Mouse (Mus musculus): ENCODE results near the gene Immt. TPM values are rescaled to one million over a fixed set of nuclear protein-coding genes. Genes with fewer than 3 reads are reported as not detected.
"Not testable (repeated sequence)": the region's sequence is repeated elsewhere in the genome, so short reads cannot be mapped to it uniquely, and the experiment has no call there.

The Immt gene
- total RNA-seq, 2 experiments from 2014 or later = 542 to 553 TPM

DNA sequence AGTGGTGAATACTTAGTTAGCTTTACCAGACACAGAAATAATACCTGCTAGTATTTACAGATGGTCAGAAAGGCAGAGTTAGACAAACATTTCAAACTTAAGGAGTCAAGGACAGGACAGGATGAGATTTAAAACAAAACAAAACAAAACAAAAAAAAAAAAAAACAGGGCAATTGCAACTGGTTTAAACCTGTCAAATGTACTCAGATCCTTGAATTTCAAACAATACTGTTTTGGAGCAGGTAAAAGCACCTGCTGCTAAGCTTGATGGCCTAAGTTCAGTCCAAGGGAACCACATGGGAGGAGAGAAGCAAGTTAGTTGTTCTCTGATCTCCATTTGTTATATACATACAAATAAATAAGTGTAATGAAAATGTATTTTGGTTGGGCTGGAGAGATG is 8.7 kb downstream of the Immt start:
- DNase-seq = no peak
- intact Hi-C loops (cut with DNase I) = no loop called here

DNA sequence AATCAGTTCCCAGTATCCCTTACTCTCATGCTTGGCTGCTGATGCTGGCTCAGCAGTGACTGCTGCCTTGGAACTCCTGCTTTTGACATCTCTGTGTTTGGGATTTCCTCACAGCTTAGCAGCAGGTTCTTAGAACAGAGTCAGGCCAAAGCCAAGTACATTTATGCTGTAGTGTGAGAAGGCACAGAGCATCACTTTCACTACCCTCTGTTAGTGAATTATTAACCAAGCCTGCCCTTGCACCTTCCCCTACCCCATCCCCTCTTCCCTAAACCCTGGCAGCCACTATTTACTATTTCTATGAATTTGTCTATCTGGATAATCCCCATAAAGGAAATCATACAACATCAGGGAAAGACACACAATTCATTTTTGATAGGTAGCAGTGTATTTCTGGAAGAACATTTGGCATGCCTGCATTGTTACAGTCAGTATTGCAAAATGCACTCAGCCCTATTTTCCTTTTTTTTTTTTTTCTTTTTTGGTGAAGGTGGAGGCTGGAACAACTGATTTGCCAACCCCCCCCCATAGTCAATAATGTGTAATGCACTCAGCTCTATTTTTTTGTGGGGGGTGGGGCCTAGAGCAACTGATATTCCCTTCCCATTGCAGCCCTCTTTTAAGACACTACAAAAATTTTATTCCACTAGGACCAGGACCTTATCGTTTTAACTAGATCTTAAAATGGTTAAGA is 9.6 kb downstream of the Immt start:
- intact Hi-C loops (cut with DNase I) = no loop called here

DNA sequence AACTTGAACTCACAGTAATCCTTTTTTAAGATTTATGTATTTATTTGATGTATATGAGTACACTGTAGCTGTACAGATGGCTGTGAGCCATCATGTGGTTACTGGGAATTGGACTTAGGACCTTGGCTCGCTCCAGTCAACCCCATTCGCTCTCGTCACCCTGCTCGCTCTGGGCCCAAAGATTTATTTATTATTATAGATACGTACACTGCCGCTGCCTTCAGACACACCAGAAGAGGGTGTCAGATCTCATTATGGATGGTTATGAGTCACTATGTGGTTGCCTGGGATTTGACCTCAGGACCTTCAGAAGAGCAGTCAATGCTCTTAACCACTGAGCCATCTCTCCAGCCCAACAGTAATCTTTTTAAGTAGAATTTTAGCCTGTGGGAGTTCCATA is 15.8 kb downstream of the Immt start:
- intact Hi-C loops (cut with DNase I) = not testable (repeated sequence)

More for the DNA sequence above, 9.6 kb downstream of the Immt start:
- no peak for DNase-seq

DNA sequence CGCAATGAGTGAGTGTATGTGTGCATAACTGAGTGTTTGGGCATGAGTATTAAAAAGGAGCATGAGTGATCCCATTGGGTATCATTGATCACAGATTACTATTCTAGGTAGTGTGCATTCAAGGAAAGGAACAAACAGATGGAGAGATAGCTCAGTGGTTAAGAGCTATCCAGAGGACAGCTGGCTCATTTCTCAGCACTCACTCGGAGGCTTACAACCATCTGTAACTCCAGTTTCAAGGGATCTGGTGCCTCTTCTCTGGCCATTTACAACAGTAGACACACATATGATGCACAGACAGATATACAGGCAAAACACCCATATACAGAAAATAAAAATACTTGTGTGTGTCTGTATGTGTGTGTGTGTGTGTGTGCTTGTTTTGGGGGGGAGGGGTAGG is 36.6 kb downstream of the Immt start:
- intact Hi-C loops (cut with DNase I) = loop anchor here (10.0 kb wide), 1 partner anchor 297 kb away; no protein-coding TSS in a partner anchor
- no peak for DNase-seq

More for the DNA sequence above, 15.8 kb downstream of the Immt start:
- not testable (repeated sequence) for DNase-seq

DNA sequence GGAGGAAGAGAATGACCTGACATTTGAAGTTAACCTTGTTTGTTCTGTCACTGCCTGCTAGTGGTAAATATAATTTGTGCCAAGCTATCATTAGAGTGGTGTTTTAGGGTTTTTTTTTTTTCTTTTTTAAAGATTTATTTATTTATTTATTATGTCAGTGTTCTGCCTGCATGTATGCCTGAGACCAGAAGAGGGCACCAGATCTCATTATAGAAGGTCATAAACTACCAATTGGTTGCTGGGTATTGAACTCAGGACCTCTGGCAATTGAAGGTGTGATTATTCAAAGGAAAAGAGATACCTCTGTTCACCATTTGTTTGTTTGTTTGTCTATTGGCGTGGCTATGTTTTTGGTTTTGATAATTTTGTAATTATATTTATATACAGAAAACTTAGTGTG is 37.7 kb downstream of the Immt start:
- DNase-seq = peak in 1 of 2 experiments; percentile 18
- intact Hi-C loops (cut with DNase I) = loop anchor here (10.0 kb wide), 1 partner anchor 296 kb away; no protein-coding TSS in a partner anchor

DNA sequence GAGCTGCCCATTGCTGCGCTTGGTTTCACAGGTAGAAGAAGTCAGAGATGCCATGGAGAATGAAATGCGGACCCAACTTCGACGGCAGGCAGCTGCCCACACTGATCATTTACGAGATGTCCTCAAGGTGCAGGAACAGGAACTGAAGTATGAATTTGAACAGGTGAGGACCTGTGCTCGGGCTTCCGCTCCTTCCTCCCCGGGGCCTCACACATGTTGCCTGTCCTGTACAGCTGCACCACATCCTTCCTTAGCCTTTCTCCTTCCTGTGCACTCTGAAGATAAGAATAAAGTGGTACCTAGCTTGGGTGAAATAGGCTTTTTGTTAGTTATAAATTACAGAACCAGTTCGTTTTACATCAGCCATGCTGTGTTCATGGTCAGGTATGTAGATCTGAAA is 40.3 kb downstream of the Immt start:
- intact Hi-C loops (cut with DNase I) = no loop called here
- no peak for DNase-seq

DNA sequence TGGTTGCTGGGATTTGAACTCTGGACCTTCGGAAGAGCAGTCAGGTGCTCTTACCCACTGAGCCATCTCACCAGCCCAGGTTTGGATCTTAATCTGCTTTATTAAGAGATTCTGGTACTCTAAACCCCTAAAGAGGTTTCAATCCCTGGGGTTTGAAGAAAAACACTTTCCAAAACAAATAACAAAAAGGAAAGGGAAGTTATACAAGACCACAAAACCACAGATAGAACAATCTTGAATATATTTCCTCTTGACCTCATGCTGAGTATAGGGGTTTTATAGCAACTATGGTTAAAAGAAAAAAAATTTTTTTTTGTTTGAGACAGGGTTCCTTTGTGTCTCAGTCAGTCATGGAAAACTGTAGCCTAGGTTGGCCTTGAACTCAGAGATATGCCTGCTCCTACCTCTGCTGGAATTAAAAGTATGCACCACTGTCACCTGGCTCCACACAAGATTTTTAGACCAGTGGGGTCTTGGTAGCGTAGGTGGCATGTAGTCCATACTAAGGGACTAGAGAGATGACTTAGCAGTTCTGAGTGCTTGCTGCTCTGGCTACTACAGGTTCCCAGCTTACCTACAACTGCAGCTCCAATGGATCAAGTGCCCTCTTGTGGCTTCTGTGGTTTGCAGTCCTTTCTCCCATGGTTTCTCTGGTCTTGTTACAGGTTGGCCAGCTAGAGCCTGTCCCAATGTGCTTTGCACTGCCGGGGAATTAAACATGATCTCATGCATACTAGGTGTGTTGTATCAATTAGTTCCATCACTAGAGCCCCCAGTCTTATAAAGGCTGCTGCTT is 47.0 kb downstream of the Immt start:
- intact Hi-C loops (cut with DNase I) = no loop called here
- DNase-seq = no peak

DNA sequence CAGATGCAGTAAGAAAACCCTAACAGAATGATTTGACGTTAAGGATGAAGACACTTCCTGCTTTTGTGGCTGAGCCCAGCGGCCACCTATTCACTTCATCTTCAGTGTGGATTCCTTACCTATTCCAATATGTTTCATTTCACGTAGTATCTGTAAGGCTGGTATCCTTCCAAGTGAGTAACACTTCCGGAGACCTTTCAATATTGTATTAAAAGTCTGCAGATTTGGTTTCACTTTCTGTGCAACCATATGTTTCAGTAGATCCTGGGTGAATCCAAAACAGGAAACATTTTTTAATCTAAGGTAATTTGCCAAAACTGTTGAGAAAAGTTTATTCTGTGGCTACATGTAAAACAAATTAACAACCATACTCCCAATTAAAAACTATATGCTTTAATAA is 62.1 kb downstream of the Immt start:
- intact Hi-C loops (cut with DNase I) = loop anchor here (5.0 kb wide), 1 partner anchor 36 kb away; no protein-coding TSS in a partner anchor
- no peak for DNase-seq

DNA sequence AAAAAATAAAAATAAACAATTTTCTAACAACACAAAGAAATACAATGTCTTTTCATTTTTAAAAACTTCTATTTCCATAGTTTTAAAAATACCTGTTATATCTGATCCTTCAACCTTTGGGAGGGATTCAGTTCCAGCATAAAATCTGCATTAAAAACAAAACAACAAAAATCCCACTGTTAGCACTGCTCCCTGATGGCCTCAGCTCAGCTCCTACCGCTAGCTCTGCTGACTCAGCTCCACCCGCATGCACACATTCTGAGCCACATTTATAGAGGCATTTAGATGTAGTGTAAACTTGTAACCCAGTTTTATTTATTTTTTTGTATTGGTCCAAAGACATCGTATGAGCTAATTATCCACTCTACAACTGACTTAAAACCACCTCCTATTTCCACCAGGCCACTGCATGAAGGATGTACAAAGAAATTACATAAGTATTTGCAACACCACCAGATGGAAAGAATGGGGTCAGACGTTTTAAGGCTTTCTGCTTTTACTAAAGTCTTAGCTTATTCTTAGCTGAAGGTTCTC is 76.6 kb downstream of the Immt start:
- DNase-seq = no peak
- intact Hi-C loops (cut with DNase I) = loop anchor here (5.0 kb wide), 1 partner anchor 260 kb away; no protein-coding TSS in a partner anchor

DNA sequence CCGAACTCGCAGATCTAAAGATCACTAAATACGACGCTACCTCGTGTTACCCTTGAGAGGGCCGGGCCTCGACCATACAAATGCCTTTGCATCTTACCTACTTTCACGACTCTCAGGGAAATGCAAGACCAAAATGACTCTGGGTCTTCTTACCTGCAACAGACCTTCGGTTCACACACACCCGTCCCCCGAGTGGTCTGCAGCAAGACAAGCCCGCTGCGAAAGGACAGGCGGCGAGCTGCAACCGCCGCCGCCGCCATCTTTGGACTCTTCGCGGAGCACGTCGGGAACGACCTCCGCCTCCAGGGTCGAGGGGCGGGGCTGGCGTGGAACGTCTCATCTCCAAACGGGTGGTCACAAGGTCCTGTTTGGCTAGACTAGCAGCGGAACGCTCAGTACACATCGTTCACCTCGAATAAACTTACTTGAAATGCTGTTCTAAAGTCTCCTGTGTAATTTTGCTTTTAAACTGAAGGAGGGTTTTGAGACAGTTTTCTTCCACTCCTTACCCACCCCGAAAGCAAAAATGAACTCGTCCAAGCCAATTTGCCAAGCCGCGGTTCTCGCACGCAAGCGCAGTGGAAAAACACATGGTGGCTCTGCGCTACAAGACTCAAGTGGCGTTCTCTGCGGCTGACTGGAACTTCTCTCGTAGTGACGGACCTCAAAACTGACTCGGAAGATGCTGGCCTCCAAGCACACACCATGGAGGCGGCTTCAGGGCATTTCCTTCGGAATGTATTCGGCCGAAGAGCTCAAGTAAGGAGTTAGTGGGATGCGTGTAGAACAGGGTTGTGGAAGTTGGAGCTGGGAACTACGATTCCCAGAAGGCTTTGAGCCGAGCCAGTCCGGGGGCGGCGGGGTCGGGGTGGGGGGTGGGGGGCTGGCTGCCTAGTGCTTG is 77.6 kb downstream of the Immt start, which contains the start of the genes Ptcd3 and Polr1a:
Gene Ptcd3, minus strand, starts transcription at position 270 of the 901 bp plus-strand sequence.
Gene Polr1a, plus strand, starts transcription at position 573 of the 901 bp plus-strand sequence.
- DNase-seq = peak; percentile 93 to 96
- intact Hi-C loops (cut with DNase I) = loop anchor here (5.0 kb wide), 1 partner anchor 259 kb away; no protein-coding TSS in a partner anchor

DNA sequence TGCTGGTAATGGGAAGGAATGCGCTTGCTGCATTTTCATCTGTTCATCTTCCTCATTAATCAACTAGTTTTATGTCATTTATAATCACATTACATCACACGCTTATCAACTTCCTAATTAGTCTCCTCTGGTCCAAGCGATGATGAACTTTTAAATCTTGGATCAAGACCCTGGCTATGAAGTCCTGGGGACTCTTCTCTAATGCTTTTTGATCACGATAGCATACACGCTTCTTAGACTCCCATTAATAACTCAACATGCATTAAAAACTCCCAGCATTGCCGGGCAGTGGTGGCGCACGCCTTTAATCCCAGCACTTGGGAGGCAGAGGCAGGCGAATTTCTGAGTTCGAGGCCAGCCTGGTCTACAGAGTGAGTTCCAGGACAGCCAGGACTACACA is 78.3 kb downstream of the Immt start:
- intact Hi-C loops (cut with DNase I) = loop anchor here (5.0 kb wide), 1 partner anchor 258 kb away; no protein-coding TSS in a partner anchor
- no peak for DNase-seq

DNA sequence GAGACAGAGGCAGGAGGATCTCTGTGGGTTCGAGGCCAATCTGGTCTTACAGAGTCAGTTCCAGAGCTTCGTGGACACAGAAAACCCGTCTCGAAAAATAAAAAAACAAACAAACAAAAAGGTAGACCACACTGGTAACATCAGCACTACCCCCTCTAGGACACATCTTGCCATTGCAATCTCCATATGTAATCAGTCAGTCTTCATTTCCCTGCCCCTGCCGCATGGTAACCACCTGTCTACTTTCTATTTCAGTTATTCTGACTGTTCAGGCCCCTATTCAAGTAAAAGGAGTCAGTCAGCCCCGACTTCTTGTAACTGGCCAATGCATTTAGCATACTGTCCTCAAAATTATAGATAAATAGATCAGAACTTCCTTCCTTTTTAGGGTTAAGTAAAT is 78.7 kb downstream of the Immt start:
- intact Hi-C loops (cut with DNase I) = loop anchor here (5.0 kb wide), 1 partner anchor 257 kb away; no protein-coding TSS in a partner anchor

DNA sequence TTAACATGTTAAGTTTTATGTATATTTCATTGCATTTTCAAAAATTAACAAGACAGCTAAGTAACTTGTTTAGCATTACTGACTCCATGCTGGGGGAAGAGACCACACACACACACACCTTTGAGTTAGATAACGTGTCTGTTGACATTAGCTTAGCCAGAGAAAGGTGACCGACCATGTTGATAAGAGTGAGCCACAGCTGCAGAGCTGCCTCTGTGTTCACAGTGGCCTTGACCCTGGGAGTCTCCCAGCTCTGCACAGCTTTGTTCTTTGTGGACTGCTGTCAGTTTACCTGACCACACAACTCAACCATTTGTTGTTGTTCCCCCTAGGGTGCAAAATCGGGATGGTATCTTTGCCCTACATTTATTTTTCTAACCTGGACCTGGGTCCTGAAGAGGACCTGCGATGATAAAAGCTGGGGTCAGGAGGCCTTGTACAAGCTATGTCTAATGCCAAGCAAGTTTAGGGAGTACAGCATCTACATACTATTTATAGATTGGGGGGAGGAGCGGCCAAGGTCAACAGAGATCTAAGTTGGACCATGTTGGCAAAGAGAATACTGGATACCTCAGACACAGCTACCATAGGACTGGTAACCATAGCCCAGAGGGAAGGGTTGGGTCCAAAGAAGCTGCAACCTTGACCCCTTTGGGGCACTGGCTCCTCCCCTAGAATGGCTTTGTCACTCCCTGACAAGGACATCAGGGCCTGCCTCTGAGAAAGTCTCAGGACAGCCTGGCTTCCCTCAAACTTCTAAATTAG is 80.7 kb downstream of the Immt start:
- DNase-seq = peak in 1 of 2 experiments; percentile 40
- intact Hi-C loops (cut with DNase I) = no loop called here

More for the DNA sequence above, 78.7 kb downstream of the Immt start:
- no peak for DNase-seq

DNA sequence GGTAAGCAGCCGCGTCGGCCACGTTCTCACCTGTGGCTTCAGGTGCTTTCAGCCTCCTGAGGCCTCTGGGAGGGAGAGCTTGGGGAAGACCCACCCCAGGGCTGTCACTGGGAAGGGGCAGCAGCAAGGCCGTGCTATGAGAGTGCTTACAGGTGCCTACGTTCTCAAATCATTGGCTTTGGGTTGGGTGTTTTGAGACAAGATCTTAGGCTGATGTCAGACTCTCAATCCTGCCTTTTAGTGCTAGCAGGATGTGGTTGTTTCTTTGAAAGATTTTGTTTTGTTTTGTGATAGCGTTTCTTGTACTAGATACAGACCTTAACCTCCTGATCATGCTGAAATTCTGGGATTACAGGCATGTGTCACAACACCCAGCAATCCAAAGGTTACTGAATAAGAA is 89.6 kb downstream of the Immt start:
- intact Hi-C loops (cut with DNase I) = no loop called here
- DNase-seq = no peak

DNA sequence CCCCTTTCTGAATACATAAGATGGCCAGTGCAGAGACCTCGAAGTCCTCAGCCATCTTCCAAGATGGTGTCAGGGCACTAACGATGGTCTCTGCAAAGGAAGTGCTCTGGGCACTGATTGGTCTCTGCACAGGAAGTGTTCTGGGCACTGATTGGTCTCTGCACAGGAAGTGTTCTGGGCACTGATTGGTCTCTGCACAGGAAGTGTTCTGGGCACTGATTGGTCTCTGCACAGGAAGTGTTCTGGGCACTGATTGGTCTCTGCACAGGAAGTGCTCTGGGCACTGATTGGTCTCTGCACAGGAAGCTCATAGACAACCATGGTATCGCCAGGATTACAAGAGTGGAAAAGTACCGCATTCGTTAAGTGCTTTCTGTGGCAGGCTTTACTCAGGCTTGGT is 94.1 kb downstream of the Immt start:
- intact Hi-C loops (cut with DNase I) = loop anchor here (5.0 kb wide), 1 partner anchor 337 kb away; no protein-coding TSS in a partner anchor
- DNase-seq = not testable (repeated sequence)

Measured in heart, postnatal 10 days (tissue).